23 mouse cellular contexts compared by ENCODE assay signal in genomic region chr6:91931231-91931630, GRCm38 (mm10). TPM values are rescaled to one million over a fixed set of nuclear protein-coding genes. Genes with fewer than 3 reads are reported as not detected.
DNase-seq lines count a peak whose midpoint lies in the region; ATAC-seq lines count a peak whose summit lies in the region.
"Had no signal": no experiment of that assay in that cellular context is flagged by ENCODE, and none has a peak within 500 bp of the region (broad histone marks: within the 10 kb centered on the region; RNA-seq: fewer than 3 reads in every experiment).

No protein-coding gene starts in this region.

- no peak overlapping the region for H3K4me2 ChIP-seq in neural tube, embryonic 14.5 days (ENCODE audit: low read depth, low read length)
- H3K4me2 ChIP-seq: heart, embryonic 12.5 days; limb, embryonic 12.5 days; liver, embryonic 12.5 days had no signal

- H3K4me1 ChIP-seq in neural tube, embryonic 14.5 days (ENCODE audit: control insufficient read depth, insufficient read depth, low read length), result peaks cover 11% of the 10 kb centered on the region; the same call in 1 of the 2 replicates
- H3K4me1 ChIP-seq: hindbrain, embryonic 10.5 days; liver, embryonic 12.5 days had no signal

- WGBS in neural tube, embryonic 14.5 days, result 69% methylated on average over 5 of the region's 5 CpGs

- ATAC-seq in neural tube, embryonic 14.5 days (ENCODE audit: low read depth), result no peak
- ATAC-seq in erythroid progenitor cell, adult 5-6 weeks (replicated peaks; ENCODE audit: low FRiP score, poor library complexity, severe bottlenecking), result no peak
- ATAC-seq: liver, embryonic 12.5 days had no signal

- H3K4me3 ChIP-seq in neural tube, embryonic 14.5 days (ENCODE audit: low read depth, low read length), result no peak overlapping the region
- H3K4me3 ChIP-seq: heart, embryonic 12.5 days; hindbrain, embryonic 10.5 days; limb, embryonic 12.5 days; liver, embryonic 12.5 days had no signal

- H3K9me3 ChIP-seq in neural tube, embryonic 14.5 days (ENCODE audit: control insufficient read depth, low read length), result no peaks in the 10 kb centered on the region
- H3K9me3 ChIP-seq: heart, embryonic 12.5 days; hindbrain, embryonic 10.5 days; limb, embryonic 12.5 days; liver, embryonic 12.5 days had no signal

- H3K9ac ChIP-seq in neural tube, embryonic 14.5 days (replicated peaks; ENCODE audit: low read depth, low read length), result no peak overlapping the region
- H3K9ac ChIP-seq: heart, embryonic 12.5 days; limb, embryonic 12.5 days; liver, embryonic 12.5 days had no signal

- H3K27ac ChIP-seq in neural tube, embryonic 14.5 days (ENCODE audit: low read depth, low read length), result 0 out of 2 replicates have a peak overlapping the region, but pooled peaks have one; percentile 34
- H3K27ac ChIP-seq: hindbrain, embryonic 10.5 days; limb, embryonic 12.5 days; liver, embryonic 12.5 days; macrophage had no signal

- H3K36me3 ChIP-seq in neural tube, embryonic 14.5 days (ENCODE audit: control insufficient read depth, insufficient read depth, low read length), result no peaks in the 10 kb centered on the region
- H3K36me3 ChIP-seq: heart, embryonic 12.5 days; hindbrain, embryonic 10.5 days; limb, embryonic 12.5 days; liver, embryonic 12.5 days had no signal

- no peaks in the 10 kb centered on the region for H3K27me3 ChIP-seq in neural tube, embryonic 14.5 days (ENCODE audit: control insufficient read depth, insufficient read depth, low read length)
- H3K27me3 ChIP-seq: limb, embryonic 12.5 days; liver, embryonic 12.5 days had no signal

- DNase-seq in kidney, postnatal 14 days, result peak; percentile 7
- no peak for DNase-seq in kidney, postnatal 10 days
- DNase-seq in ovary, adult 18-20 months (ENCODE audit: low spot score), result peak; percentile 52
- no peak for DNase-seq in ovary, postnatal 14 days (ENCODE audit: low spot score)
- peak; percentile 66 for DNase-seq in adrenal gland, postnatal 14 days
- DNase-seq: cerebellum, adult 9-10 months; gastrocnemius, postnatal 25 days; heart, adult 18-20 months; heart, postnatal 10 days; kidney, adult 11 months; kidney, postnatal 36 days; layer of hippocampus, postnatal 36 days; lung, adult 2 months; right cerebral cortex, postnatal 4 days had no signal

RNA-seq across cellular contexts. Expression of gene 4930590J08Rik, which starts 28.6 kb away (rescaled TPM):
- 1.2 and 1.7 TPM in 2 replicates for total RNA-seq in adrenal gland, postnatal 14 days (2021)
- 1.7 and 2.2 TPM in 2 replicates for polyA plus RNA-seq in neural tube, embryonic 14.5 days (2014; fragmentation: Nextera tagmentation; extraction: Ambion mirVana)
- 2.5 TPM in 1 of 2 replicates, not detected in the other for total RNA-seq in erythroid progenitor cell, adult 5-6 weeks (2015; ENCODE audit: low replicate concordance)
- total RNA-seq in erythroid progenitor cell, adult 5-6 weeks (2017; ENCODE audit: low replicate concordance), result not detected in 2 replicates

RNA-seq across cellular contexts. Expression of gene Fgd5, which starts 47.4 kb away (rescaled TPM):
- total RNA-seq in adrenal gland, postnatal 14 days (2021), result 21.2 and 24.7 TPM in 2 replicates
- 17.2 and 19.0 TPM in 2 replicates for polyA plus RNA-seq in neural tube, embryonic 14.5 days (2014; fragmentation: Nextera tagmentation; extraction: Ambion mirVana)
- not detected in 2 replicates for total RNA-seq in erythroid progenitor cell, adult 5-6 weeks (2015; ENCODE audit: low replicate concordance)
- total RNA-seq in erythroid progenitor cell, adult 5-6 weeks (2017; ENCODE audit: low replicate concordance), result 0.61 TPM in 1 of 2 replicates, not detected in the other
- total RNA-seq: MEL had no signal
- polyA plus RNA-seq: C2C12, macrophage had no signal

RNA-seq across cellular contexts. Expression of gene Ccdc174, which starts 53.4 kb away (rescaled TPM):
- total RNA-seq in adrenal gland, postnatal 14 days (2021), result 29.1 and 34.7 TPM in 2 replicates
- 41.2 and 44.2 TPM in 2 replicates for polyA plus RNA-seq in neural tube, embryonic 14.5 days (2014; fragmentation: Nextera tagmentation; extraction: Ambion mirVana)
- 24.7 and 41.4 TPM in 2 replicates for total RNA-seq in erythroid progenitor cell, adult 5-6 weeks (2015; ENCODE audit: low replicate concordance)
- 41.1 and 62.2 TPM in 2 replicates for total RNA-seq in erythroid progenitor cell, adult 5-6 weeks (2017; ENCODE audit: low replicate concordance)

Comparison
In these comparisons a context has a peak if more than half of its experiments do, and no peak if none do; other contexts are left out.
1. DNase-seq: peak in kidney, postnatal 14 days (single experiment), ovary, adult 18-20 months (single experiment) and adrenal gland, postnatal 14 days (single experiment); none in kidney, postnatal 10 days (single experiment) and ovary, postnatal 14 days (single experiment).
2. RNA of gene Fgd5, which starts 47.4 kb away (total RNA-seq): 21.2 to 24.7 TPM in adrenal gland, postnatal 14 days; 0.61 TPM in erythroid progenitor cell, adult 5-6 weeks; every median in the first group is over 10 times any median in the second.